Mouse (Mus musculus) kidney, embryonic 15.5 days (tissue): ENCODE measurements around the gene Srbd1. TPM values are rescaled to one million over a fixed set of nuclear protein-coding genes. Genes with fewer than 3 reads are reported as not detected.

Experiments used
- ATAC-seq: fragments of 200-750 bp; cut with Nextera tagmentation; replicated peaks from 2 replicates; pipeline ENCODE4 v1.8.0; 2017; ENCODE audit warnings: moderate TSS enrichment; ENCODE audit not compliant: low FRiP score
- H3K27ac ChIP-seq: fragments of 300-500 bp; sonication (generic); 2 replicates; pipeline ENCODE4 v1.5.1; 2015; ENCODE audit warnings: mild to moderate bottlenecking, inconsistent platforms
- H3K27me3 ChIP-seq: fragments of 300-500 bp; sonication (generic); 2 replicates; pipeline ENCODE4 v1.6.1; 2015; ENCODE audit warnings: inconsistent platforms
- H3K36me3 ChIP-seq: fragments of 300-500 bp; sonication (generic); 2 replicates; pipeline ENCODE4 v1.6.1; 2015; ENCODE audit warnings: inconsistent platforms
- H3K4me1 ChIP-seq: fragments of 300-500 bp; sonication (generic); 2 replicates; pipeline ENCODE4 v1.6.1; 2015; ENCODE audit warnings: inconsistent platforms
- H3K4me2 ChIP-seq: fragments of 300-500 bp; sonication (generic); 2 replicates; pipeline ENCODE4 v1.6.1; 2015; ENCODE audit warnings: moderate library complexity, mild to moderate bottlenecking, inconsistent platforms
- H3K4me3 ChIP-seq: fragments of 300-500 bp; sonication (generic); replicated peaks from 2 replicates; pipeline ENCODE4 v1.5.1; 2015; ENCODE audit warnings: mild to moderate bottlenecking, inconsistent platforms
- H3K9ac ChIP-seq: fragments of 300-500 bp; sonication (generic); 2 replicates; pipeline ENCODE4 v1.6.1; 2015; ENCODE audit warnings: mild to moderate bottlenecking, inconsistent platforms
- H3K9me3 ChIP-seq: fragments of 300-500 bp; sonication (generic); replicated peaks from 2 replicates; pipeline ENCODE4 v1.6.1; 2016; ENCODE audit warnings: inconsistent platforms
- WGBS: fragments of 180-500 bp; shearing (Covaris S2); methylation state at CpG from one replicate; pipeline ENCODE4 v1.1.7; 2015; ENCODE audit warnings: mixed read lengths; 5-methylcytosine and 5-hydroxymethylcytosine counted together
- polyA plus RNA-seq: library from polyadenylated mRNA; unstranded; fragments of >200 nt; fragmentation: Nextera tagmentation; extraction: Ambion mirVana; gene quantifications from 2 replicates; pipeline ENCODE4 v1.2.1, GENCODE M21; 2015

Gene Srbd1
- polyA plus RNA-seq, 1 experiment from 2014 or later = 21.0 TPM

DNA sequence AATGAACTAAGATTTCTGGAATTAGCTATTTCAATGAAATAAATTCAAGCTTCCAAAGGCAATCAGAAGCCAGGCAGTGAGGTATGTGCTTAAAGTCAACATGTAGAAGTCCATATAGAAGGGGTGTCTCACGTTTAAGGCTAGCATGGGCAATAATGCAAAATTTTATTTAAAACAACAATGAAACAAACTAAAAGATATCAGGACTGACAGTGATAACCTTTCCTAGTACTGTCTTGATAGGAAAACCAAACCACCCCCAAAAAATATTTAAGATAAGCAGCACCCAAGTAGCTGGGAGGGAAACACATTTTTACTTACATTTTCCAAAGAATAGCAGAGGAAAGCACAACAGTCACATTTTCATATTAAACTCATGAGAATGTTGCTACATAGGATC lies 115.8 kb downstream of the Srbd1 start:
- Histone ChIP-seq H3K4me3 (no peak overlapping the region), H3K4me2 (no peak overlapping the region), H3K4me1 (no peaks in the 10 kb centered on the region), H3K9ac (no peak overlapping the region), H3K27ac (no peak overlapping the region), H3K27me3 (no peaks in the 10 kb centered on the region), H3K9me3 (no peaks in the 10 kb centered on the region), H3K36me3 (no peaks in the 10 kb centered on the region)
- ATAC-seq = no peak
- 81% methylated on average over 1 of the region's 1 CpGs for WGBS

DNA sequence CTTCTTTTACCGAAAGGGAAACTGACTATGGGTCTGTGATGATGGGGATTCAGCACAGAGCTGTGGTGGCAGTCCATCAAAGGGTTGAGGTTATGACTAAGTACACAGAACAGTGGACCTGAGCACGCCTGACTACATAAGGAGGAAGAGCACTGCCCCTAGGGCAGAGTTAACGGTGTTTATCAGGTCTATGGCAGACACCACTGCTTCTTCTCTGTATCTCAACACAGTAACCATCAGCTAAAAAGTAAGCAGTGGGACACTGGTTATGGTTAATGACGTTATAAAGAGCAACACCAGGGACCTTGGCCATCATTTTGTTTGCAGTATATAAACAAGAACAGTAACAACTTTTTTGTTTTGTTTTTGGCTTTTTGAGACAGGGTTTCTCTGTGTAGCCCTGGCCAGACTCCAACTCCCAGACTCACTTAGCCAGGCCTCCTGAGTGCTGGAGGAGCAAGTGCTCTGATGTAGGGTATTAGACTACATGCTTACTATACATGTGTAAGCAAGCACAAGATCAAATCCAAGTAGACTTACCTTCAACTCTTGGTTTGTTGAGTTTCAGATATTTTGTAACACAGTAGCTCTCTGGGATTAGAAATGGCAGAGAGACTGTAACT lies 117.3 kb downstream of the Srbd1 start:
- WGBS = 85% methylated on average over 4 of the region's 4 CpGs
- ATAC-seq = no peak

DNA sequence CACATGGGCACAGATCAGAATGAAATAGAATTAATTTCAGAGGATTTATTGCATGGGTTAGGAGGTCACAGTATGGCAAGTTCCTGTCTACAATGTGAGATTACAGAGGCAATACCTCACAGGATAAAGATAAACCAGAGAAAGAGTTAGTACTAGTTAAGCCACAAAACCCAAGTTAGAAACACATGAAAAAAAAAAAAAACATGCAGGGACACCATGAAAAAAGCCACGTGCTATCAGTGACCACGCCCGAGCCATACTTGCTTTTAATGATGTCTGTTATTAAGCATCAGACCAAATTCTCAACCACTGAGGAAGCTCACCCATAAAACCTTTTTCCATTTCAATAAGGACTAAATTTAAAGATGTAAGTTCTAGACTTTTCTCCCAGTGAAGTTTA lies 120.4 kb downstream of the Srbd1 start:
- WGBS = 82% methylated on average over 3 of the region's 3 CpGs
- no peak overlapping the region for H3K27ac ChIP-seq
- H3K27me3 ChIP-seq = no peaks in the 10 kb centered on the region
- ATAC-seq = no peak
- H3K4me3 ChIP-seq = no peak overlapping the region
- H3K4me2 ChIP-seq = no peak overlapping the region
- H3K9ac ChIP-seq = no peak overlapping the region
- H3K36me3 ChIP-seq = peaks cover 1% of the 10 kb centered on the region; the same call in 1 of the 2 replicates
- H3K4me1 ChIP-seq = no peaks in the 10 kb centered on the region
- H3K9me3 ChIP-seq = no peaks in the 10 kb centered on the region

More for the DNA sequence above, 117.3 kb downstream of the Srbd1 start:
- Histone ChIP-seq H3K27ac (no peak overlapping the region), H3K4me2 (no peak overlapping the region), H3K9me3 (no peaks in the 10 kb centered on the region), H3K36me3 (no peaks in the 10 kb centered on the region), H3K9ac (no peak overlapping the region), H3K27me3 (no peaks in the 10 kb centered on the region), H3K4me3 (no peak overlapping the region), H3K4me1 (no peaks in the 10 kb centered on the region)

DNA sequence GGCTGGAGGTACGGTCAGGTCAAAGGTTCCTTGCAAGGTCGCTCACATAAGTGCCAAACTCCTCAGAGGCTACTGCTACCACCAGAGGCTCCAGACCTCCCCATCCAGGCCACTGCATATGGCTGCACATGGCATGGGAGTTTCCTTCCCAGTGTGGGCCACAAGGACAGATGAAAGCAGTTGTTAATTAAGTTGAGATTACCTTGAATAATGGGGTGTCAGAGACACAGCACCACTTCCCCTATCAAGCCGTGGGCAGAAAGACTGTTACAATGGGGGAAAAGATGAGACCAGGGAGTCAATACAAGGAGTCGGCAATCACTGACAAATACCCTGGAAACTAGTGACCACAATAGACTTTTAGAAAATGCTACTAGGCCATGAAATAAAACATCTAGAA lies 122.6 kb downstream of the Srbd1 start:
- Histone ChIP-seq H3K9me3 (peaks cover 10% of the 10 kb centered on the region), H3K27ac (no peak overlapping the region), H3K4me3 (no peak overlapping the region), H3K27me3 (no peaks in the 10 kb centered on the region), H3K4me2 (no peak overlapping the region), H3K9ac (no peak overlapping the region), H3K4me1 (no peaks in the 10 kb centered on the region), H3K36me3 (peaks cover 3% of the 10 kb centered on the region; the same call in 1 of the 2 replicates)
- ATAC-seq = no peak
- 63% methylated on average over 4 of the region's 4 CpGs for WGBS

DNA sequence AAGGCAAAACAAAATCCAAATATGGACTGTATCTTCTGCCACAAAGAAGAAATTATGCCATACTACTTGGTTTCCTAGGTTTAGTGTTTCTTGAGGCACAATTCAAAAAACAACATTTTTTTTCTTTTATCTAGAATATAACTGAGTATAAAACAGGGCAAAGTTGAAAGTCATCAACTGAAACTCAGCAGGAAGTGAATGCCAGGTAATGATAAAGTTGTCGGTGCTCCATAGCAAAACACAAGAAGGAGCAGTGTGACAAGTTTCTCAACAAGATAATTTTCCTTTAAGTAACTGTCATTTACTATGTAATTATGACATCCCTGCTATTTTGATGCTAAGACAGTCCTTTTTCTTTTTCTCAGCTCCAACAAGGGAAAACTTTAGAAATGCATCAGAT lies 123.2 kb downstream of the Srbd1 start:
- no peaks in the 10 kb centered on the region for H3K27me3 ChIP-seq
- no peak overlapping the region for H3K27ac ChIP-seq
- H3K9ac ChIP-seq = no peak overlapping the region
- no peak overlapping the region for H3K4me2 ChIP-seq
- ATAC-seq = no peak
- H3K9me3 ChIP-seq = peaks cover 10% of the 10 kb centered on the region
- H3K4me3 ChIP-seq = no peak overlapping the region
- WGBS = 72% methylated on average over 1 of the region's 1 CpGs
- no peaks in the 10 kb centered on the region for H3K4me1 ChIP-seq
- peaks cover 3% of the 10 kb centered on the region; the same call in 1 of the 2 replicates for H3K36me3 ChIP-seq

DNA sequence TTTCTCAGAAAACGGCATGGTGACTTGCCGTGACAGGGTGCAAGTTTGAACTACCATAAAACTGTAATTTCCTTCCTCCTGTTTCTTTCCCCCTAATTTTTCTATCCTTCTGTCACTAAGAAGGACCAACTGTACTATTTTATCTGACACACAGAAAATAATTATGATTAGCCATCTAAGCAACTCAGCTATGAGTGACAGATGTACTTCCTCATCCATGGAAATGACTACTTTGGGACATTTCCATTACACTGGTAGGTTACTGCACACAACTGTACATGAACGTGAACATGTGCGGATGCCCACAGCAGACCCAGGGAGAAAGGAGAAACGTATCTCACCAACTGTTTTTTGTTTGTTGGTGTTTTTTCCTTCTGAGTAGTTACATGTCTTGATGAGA lies 123.7 kb downstream of the Srbd1 start:
- H3K4me3 ChIP-seq = no peak overlapping the region
- WGBS = 87% methylated on average over 5 of the region's 5 CpGs
- no peak for ATAC-seq
- peaks cover 3% of the 10 kb centered on the region; the same call in 1 of the 2 replicates for H3K36me3 ChIP-seq
- H3K9ac ChIP-seq = no peak overlapping the region
- no peak overlapping the region for H3K27ac ChIP-seq
- no peaks in the 10 kb centered on the region for H3K4me1 ChIP-seq
- H3K27me3 ChIP-seq = no peaks in the 10 kb centered on the region
- peaks cover 10% of the 10 kb centered on the region for H3K9me3 ChIP-seq
- no peak overlapping the region for H3K4me2 ChIP-seq

DNA sequence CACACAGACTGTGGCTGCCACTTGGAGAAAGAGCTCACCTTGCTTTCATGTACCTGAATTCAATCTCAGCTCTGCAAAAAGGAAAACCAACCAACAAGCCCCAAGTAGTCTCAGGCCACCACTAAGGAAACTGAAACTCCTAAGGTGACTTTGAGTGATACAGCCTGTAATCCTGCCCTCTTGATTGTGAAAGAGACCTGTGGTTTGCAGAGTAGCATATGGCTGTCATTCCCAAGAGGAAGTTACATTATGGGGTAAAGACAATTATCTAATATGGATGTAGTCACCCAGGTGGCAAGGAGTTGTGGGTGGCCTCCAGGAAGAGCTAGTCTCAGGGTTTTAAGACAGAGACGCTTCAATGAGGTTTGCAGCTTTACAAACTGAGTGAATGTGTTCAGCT lies 125.2 kb downstream of the Srbd1 start:
- peaks cover 6% of the 10 kb centered on the region; the same call in 1 of the 2 replicates for H3K4me1 ChIP-seq
- ATAC-seq = no peak
- no peak overlapping the region for H3K4me2 ChIP-seq
- peaks cover 3% of the 10 kb centered on the region; the same call in 1 of the 2 replicates for H3K36me3 ChIP-seq
- no peak overlapping the region for H3K4me3 ChIP-seq
- WGBS = 82% methylated on average over 1 of the region's 1 CpGs
- H3K27me3 ChIP-seq = no peaks in the 10 kb centered on the region
- H3K27ac ChIP-seq = no peak overlapping the region
- no peak overlapping the region for H3K9ac ChIP-seq
- H3K9me3 ChIP-seq = peaks cover 10% of the 10 kb centered on the region

DNA sequence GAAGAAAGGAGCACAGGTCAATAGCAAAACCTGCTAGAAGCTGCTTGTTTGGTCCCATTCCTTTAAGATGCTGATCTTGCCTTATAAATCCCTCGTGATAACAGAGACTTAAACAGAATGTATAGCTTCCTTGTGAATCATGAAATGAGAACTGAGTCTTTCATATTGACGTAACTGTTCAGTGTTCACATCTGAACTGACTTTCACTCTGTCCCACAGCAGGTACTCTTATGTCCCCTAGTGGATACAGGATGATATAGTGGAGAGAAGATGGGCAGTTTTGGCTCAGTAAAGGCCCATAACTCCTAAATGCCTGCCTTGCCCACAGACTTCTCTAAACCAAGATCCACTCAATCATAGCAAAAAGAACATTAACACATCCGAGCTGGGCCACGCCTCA lies 130.7 kb downstream of the Srbd1 start:
- peaks cover 10% of the 10 kb centered on the region for H3K9me3 ChIP-seq
- H3K36me3 ChIP-seq = no peaks in the 10 kb centered on the region
- H3K4me3 ChIP-seq = no peak overlapping the region
- no peak overlapping the region for H3K4me2 ChIP-seq
- no peak for ATAC-seq
- H3K27ac ChIP-seq = no peak overlapping the region
- no peaks in the 10 kb centered on the region for H3K27me3 ChIP-seq
- peaks cover 6% of the 10 kb centered on the region; the same call in 1 of the 2 replicates for H3K4me1 ChIP-seq
- no peak overlapping the region for H3K9ac ChIP-seq
- WGBS = 64% methylated on average over 4 of the region's 4 CpGs

DNA sequence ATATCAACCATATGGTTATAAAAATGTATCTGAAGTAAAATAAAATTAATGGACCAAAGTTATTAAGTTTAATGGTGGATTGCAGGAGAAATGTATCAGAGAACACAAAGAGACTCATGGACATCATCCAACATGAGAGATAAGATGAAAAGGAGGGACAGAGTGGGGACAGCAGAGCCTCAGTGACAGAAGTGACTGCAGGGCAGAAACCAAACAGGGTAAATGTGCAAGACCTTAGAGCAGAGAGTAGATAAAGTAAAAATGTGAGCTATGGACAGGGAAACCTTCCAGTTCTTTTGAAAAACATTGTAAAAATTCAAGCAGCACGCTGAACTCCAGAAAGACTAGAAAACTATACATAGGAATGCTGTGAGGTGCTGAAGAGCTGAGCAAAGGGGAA lies 132.4 kb downstream of the Srbd1 start:
- Histone ChIP-seq H3K4me3 (no peak overlapping the region), H3K4me1 (peaks cover 14% of the 10 kb centered on the region; the same call in 1 of the 2 replicates), H3K36me3 (no peaks in the 10 kb centered on the region), H3K9me3 (no peaks in the 10 kb centered on the region), H3K27me3 (no peaks in the 10 kb centered on the region), H3K27ac (no peak overlapping the region), H3K4me2 (no peak overlapping the region), H3K9ac (no peak overlapping the region)
- 44% methylated on average over 1 of the region's 1 CpGs for WGBS
- no peak for ATAC-seq

DNA sequence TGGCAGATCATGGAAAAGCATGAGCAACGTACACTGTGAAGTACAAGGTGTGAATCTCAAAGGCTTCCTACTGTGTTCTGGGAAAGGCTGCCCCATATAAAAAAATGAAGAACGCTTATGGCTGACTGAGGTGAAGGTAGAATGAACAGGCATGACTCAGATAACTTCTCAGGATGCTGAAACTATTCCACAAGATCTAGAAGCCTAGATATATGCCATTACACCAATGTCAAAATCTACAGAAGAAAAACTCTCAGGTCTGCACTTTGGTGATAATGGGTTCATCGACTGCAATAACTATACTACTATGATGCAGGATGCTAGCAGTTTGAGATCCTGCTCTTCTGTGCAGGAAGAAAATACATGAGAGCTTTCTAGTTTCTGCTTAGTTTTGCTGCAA lies 133.1 kb downstream of the Srbd1 start:
- Histone ChIP-seq H3K4me2 (no peak overlapping the region), H3K4me3 (no peak overlapping the region), H3K27ac (no peak overlapping the region), H3K27me3 (no peaks in the 10 kb centered on the region), H3K36me3 (no peaks in the 10 kb centered on the region), H3K9me3 (no peaks in the 10 kb centered on the region), H3K9ac (no peak overlapping the region), H3K4me1 (peaks cover 14% of the 10 kb centered on the region; the same call in 1 of the 2 replicates)
- ATAC-seq = no peak
- 92% methylated on average over 3 of the region's 3 CpGs for WGBS

DNA sequence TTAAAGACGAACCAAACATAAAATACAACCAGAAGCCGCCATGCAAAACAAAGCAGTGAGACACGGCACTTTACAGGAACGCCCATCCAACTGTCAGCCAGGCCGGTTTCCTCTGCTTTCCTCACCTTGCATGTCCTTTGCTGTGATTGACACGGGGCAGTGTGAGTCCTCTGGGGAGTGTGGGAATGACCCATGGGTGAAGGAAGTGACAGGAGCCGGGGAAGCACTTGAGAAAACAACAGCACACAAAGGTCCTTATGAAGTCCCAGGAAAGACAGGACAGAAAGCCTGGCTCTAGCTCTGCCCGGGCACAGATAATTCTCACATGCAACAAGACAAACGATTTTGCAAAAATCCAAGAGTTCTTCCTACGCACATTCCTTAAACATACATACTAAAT lies 136.6 kb downstream of the Srbd1 start:
- Histone ChIP-seq H3K4me2 (no peak overlapping the region), H3K9me3 (no peaks in the 10 kb centered on the region), H3K27me3 (no peaks in the 10 kb centered on the region), H3K4me3 (no peak overlapping the region), H3K27ac (no peak overlapping the region), H3K9ac (no peak overlapping the region), H3K4me1 (0 out of 2 replicates have a peak, but pooled peaks cover 8% of the 10 kb centered on the region), H3K36me3 (no peaks in the 10 kb centered on the region)
- 27% methylated on average over 10 of the region's 10 CpGs for WGBS
- ATAC-seq = no peak

DNA sequence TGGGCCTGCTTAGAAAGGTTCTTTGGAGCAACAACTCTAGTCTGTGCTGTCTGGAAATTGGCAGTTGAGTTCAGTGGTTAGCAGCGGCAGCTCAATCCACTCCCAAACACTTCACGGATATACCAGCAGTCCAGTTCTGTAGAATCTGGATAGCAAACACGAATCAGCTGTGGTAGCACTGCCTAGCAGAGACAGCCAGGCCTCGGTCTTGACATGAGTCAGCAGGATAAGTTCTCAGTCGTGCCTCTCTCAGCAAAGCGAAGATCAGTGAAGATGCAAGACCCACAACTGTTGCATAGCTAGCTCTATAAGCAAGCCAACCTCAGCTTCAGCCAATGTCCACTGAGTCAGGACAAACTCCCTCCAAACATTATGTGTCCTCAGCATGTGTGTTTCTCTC lies 142.9 kb downstream of the Srbd1 start:
- peaks cover 5% of the 10 kb centered on the region; the same call in 1 of the 2 replicates for H3K9me3 ChIP-seq
- H3K4me2 ChIP-seq = no peak overlapping the region
- 97% methylated on average over 6 of the region's 6 CpGs for WGBS
- H3K27me3 ChIP-seq = no peaks in the 10 kb centered on the region
- H3K4me3 ChIP-seq = no peak overlapping the region
- ATAC-seq = no peak
- no peaks in the 10 kb centered on the region for H3K4me1 ChIP-seq
- H3K27ac ChIP-seq = no peak overlapping the region
- H3K9ac ChIP-seq = no peak overlapping the region
- peaks cover 26% of the 10 kb centered on the region for H3K36me3 ChIP-seq

DNA sequence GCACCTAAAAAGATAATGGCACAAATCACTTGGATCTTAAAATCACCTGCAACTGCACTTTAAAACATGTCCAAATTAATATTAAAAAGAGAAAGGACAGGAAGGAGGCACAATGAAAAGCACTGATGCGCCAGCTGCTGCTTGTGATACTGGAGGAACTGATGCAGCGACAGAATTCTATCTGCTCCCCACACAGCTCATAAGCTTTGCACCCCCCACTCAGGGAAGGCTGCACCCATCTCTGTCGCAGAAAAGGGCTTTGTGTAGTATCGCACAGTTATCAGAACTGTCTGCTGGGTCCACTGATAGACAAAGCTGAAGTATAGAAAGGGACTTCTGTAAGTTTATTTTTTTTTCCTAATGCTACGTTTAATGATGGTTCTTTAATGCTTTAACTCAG lies 143.3 kb downstream of the Srbd1 start:
- no peak overlapping the region for H3K4me3 ChIP-seq
- WGBS = 90% methylated on average over 5 of the region's 5 CpGs
- H3K27ac ChIP-seq = no peak overlapping the region
- no peak overlapping the region for H3K9ac ChIP-seq
- H3K4me2 ChIP-seq = no peak overlapping the region
- no peaks in the 10 kb centered on the region for H3K4me1 ChIP-seq
- peaks cover 5% of the 10 kb centered on the region; the same call in 1 of the 2 replicates for H3K9me3 ChIP-seq
- no peak for ATAC-seq
- no peaks in the 10 kb centered on the region for H3K27me3 ChIP-seq
- peaks cover 29% of the 10 kb centered on the region for H3K36me3 ChIP-seq
